Mouse (Mus musculus): ENCODE measurements around the gene Sbsn. TPM values are rescaled to one million over a fixed set of nuclear protein-coding genes. Genes with fewer than 3 reads are reported as not detected.
"Not testable (repeated sequence)": the region's sequence is repeated elsewhere in the genome, so short reads cannot be mapped to it uniquely, and the experiment has no call there.

Sbsn gene
- polyA plus RNA-seq, 1 experiment from 2014 or later: 0.51 TPM

DNA sequence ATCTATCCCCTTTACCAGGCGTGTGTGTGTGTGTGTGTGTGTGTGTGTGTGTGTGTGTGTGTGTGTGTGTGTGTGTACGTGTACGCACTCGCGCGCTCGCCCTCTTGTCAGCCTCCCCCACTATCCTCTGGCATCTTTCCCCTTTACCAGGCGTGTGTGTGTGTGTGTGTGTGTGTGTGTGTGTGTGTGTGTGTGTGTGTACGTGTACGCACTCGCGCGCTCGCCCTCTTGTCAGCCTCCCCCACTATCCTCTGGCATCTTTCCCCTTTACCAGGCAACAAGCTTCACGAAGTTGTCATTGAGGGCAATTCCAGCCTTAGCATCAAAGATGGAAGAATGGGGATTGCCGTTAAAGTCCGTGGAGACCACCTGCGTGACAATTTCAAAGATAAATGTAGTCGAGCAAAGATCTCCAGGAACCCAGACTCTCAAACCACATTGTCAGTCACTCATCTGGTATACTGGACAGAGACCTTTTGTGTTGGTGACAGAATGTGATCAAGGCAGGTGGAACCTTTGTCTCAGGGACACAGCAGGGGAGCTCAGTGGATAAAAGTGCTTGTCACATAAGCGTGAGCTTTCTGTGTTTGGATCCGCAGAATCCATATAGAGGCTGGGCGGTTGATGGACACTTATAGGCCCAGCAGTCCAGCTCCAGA, 21.1 kb upstream of the Sbsn start:
- not testable (repeated sequence) for H3K9me3 ChIP-seq (replicated peaks); H3K27me3 ChIP-seq (ENCODE audit: low read depth, poor library complexity, severe bottlenecking); DNase-seq (ENCODE audit: low spot score)
- Histone ChIP-seq H3K4me1 (peaks cover 24% of the 10 kb centered on the region), H3K4me3 (peak overlapping the region; percentile 86), H3K36me3 (peaks cover 53% of the 10 kb centered on the region), H3K27ac (replicated peaks) (peak overlapping the region; percentile 91)
- 44% methylated on average over 9 of the region's 22 CpGs for WGBS

DNA sequence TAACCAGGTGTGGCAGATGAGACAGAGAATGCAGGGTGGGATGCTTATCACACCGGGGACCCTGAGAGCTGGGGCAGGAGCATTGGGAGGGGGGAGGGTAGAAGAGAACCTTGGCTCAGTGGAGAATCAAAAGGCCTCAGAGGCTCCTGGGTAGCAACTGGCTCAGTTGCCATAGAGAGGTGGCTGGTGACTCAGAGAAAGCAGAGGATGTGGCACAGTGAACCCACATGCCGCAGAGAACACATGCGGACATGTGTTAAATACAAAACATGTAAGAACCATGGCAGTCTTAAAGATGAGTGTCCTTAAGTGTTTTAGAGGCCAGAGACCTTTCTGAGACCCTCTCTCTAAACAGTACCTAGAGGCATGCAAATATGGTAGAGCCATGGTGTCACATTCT, 15.1 kb upstream of the Sbsn start:
- 91% methylated on average over 3 of the region's 3 CpGs for WGBS
- H3K27ac ChIP-seq (replicated peaks): no peak overlapping the region
- H3K27me3 ChIP-seq (ENCODE audit: low read depth, poor library complexity, severe bottlenecking): no peaks in the 10 kb centered on the region
- H3K36me3 ChIP-seq: peaks cover 79% of the 10 kb centered on the region
- no peaks in the 10 kb centered on the region for H3K9me3 ChIP-seq (replicated peaks)
- H3K4me1 ChIP-seq: no peaks in the 10 kb centered on the region
- no peak for DNase-seq (ENCODE audit: low spot score)
- H3K4me3 ChIP-seq: no peak overlapping the region

DNA sequence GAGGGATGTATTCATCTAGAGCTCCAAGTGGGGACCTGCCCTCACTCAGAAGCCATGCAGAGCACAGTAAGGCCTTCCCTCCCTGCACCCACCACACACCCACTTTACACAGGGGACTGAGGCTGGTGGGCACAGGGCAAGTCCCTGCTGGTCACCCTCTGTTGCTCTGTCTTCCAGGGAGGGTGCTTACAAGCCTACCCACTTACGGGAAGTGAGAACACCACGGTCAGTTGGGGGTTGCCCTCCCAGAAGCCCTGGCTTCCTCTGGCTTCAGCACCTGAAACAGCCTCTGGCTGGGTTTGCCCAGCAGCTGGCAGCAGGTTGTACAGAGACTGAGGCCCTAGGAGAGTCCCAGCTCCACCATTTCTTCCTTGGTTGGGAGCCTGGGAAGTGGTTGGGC, 8.7 kb upstream of the Sbsn start:
- not testable (repeated sequence) for H3K9me3 ChIP-seq (replicated peaks); H3K27ac ChIP-seq (replicated peaks); H3K27me3 ChIP-seq (ENCODE audit: low read depth, poor library complexity, severe bottlenecking); H3K4me3 ChIP-seq; DNase-seq (ENCODE audit: low spot score); H3K4me1 ChIP-seq
- peaks cover 22% of the 10 kb centered on the region for H3K36me3 ChIP-seq
- WGBS: 85% methylated on average over 2 of the region's 2 CpGs

DNA sequence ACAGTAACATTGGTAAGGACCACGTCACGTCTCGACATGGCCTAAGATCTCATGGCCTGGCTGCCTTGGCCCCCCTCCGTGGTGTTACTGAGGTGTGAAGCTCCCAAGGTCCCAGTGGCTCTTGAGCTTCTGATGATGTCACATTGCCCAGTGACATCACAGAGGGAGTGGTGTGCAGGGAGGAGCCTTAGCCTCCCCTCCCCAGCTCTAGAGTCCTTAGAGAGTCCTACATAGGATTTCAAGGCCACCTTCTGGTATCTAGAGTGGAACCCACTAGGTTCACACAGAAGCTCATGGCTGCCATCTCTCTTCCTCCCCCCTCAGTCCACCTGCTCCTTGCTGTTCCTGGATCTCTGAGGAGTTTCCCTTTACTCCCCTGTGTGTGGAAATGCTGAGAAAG, 7.7 kb upstream of the Sbsn start, which contains the start of gene Gapdhs:
Gapdhs (minus strand) TSS at position 65 of the 400 bp plus-strand sequence.
- not testable (repeated sequence) for H3K4me1 ChIP-seq; H3K4me3 ChIP-seq; DNase-seq (ENCODE audit: low spot score); H3K27ac ChIP-seq (replicated peaks); H3K9me3 ChIP-seq (replicated peaks); H3K27me3 ChIP-seq (ENCODE audit: low read depth, poor library complexity, severe bottlenecking)
- H3K36me3 ChIP-seq: peaks cover 16% of the 10 kb centered on the region
- WGBS: 80% methylated on average over 4 of the region's 4 CpGs

DNA sequence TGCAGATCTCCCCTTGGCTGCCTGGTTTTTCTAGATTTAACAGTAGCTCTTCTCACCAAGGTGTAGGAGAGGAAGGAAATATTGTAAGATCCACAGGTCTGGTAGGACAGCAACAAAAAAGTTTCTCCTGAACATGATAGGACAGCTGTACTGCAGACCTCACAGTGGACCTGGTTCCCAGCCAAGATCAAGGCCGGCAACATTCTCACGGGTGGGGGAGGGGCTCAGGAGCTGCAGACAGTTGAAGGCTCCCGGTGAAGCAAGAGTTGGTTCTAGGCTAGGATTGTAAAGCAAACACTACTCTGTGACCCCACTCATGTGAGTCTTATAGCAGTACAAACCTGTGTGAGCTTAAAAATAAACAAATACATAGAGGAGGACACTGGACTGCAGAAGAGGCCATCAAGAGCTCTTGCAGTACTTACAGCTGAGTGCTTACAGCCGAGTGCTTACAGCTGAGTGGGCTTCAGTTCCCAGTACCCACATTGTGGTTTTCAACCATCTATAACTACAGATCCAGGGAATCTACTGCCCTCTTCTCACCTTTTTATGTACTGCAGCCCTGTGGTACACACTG, 7.2 kb upstream of the Sbsn start:
- Histone ChIP-seq H3K4me1 (no peaks in the 10 kb centered on the region), H3K4me3 (no peak overlapping the region), H3K36me3 (peaks cover 16% of the 10 kb centered on the region), H3K27ac (replicated peaks) (no peak overlapping the region), H3K9me3 (replicated peaks) (no peaks in the 10 kb centered on the region), H3K27me3 (ENCODE audit: low read depth, poor library complexity, severe bottlenecking) (no peaks in the 10 kb centered on the region)
- DNase-seq (ENCODE audit: low spot score): no peak
- 56% methylated on average over 4 of the region's 4 CpGs for WGBS

DNA sequence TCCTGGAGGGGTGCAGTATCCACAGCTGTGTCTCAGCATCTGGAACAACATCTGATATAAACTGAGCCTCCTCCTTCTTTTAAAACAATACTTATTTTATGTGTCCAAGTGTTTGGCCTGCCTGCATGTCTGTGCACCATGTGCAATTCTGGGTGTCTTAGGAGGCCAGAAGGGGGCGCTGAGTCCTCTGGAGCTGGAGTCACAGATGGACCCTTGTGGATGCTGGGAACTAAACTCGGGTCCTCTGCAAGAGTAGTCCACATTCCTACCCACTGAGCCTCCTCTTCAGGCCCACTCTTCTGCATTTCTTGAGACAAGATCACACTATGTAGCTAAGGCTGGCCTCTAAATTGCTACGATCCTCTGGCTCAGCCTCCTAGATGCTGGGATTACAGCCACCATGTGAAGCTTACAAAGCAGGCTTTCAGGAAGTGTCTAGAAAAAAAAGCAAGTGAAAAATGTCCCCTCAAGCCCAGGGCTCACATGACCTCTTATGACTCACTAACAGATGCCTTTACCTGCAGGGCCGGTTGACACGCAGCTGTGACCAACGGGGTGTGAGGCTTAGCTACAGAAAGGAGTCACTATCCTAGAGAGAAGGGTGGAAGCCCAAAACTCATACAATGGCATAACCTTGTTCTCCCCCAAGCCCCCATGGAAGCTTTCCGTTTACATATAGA, 3.6 kb upstream of the Sbsn start:
- Histone ChIP-seq H3K4me1 (no peaks in the 10 kb centered on the region), H3K27ac (replicated peaks) (no peak overlapping the region), H3K9me3 (replicated peaks) (no peaks in the 10 kb centered on the region), H3K4me3 (no peak overlapping the region), H3K27me3 (ENCODE audit: low read depth, poor library complexity, severe bottlenecking) (no peaks in the 10 kb centered on the region), H3K36me3 (0 out of 2 replicates have a peak, but pooled peaks cover 5% of the 10 kb centered on the region)
- 87% methylated on average over 7 of the region's 7 CpGs for WGBS
- no peak for DNase-seq (ENCODE audit: low spot score)

DNA sequence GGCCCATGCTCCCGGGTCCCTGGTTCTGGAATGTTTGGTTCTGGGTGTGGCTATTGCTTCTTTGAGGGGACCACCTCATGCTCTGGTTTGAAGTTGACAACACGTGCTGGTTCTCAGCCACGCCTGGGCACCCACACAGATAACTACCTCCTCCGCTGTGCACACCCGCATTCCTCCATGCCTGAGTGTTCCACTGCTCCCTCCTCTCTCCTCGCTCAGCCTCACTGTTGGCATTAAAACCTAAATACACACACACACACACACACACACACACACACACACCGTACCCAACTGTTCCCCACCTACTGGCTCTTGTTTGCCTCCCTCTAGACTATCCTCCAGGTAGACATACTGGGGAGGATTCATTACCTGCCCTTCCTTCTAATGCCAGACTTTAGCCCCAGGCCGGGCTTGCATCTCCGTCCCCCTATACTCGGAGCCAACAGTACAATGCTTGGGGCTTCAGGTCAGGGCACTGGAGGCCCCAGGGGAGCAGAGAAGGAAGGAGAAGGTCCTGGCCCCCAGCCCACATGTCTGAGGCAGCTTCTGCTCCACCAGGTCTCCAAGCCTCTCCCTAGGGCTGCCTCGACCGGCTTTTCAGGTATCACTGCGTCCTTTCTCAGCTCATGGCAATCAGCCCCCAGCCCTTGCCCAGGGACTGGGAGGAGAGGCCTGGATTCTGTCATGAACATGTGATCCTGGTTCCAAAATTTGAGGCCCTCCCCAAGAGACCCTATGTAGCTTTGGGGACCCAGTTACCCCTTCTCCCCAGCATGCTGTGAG, 1.3 kb upstream of the Sbsn start:
- peaks cover 11% of the 10 kb centered on the region for H3K9me3 ChIP-seq (replicated peaks)
- no peak for DNase-seq (ENCODE audit: low spot score)
- H3K27ac ChIP-seq (replicated peaks): no peak overlapping the region
- H3K4me3 ChIP-seq: no peak overlapping the region
- H3K4me1 ChIP-seq: no peaks in the 10 kb centered on the region
- H3K27me3 ChIP-seq (ENCODE audit: low read depth, poor library complexity, severe bottlenecking): no peaks in the 10 kb centered on the region
- H3K36me3 ChIP-seq: peaks cover 12% of the 10 kb centered on the region
- WGBS: 90% methylated on average over 13 of the region's 13 CpGs

DNA sequence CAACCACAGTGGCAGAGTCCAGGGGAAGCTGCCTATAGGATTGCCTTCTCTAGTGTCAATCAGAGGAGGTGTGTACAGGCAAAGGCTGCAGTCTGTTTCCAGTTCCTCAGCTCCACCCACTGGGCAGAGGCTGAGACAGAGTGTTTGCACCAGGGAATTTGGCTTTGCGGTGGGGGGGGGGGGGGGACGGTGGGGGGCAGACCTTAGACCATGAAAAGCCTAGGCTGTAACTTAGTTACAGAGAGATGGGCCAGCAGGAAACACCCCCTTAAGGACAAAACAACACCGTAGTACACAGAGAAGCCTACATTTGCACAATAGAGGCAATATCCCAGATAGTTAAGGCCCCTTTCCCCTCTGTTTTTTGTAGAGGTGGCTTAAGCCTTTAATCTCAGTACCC, 5.7 kb downstream of the Sbsn start:
- 71% methylated on average over 3 of the region's 3 CpGs for WGBS
- no peak for DNase-seq (ENCODE audit: low spot score)
- H3K27me3 ChIP-seq (ENCODE audit: low read depth, poor library complexity, severe bottlenecking): no peaks in the 10 kb centered on the region

DNA sequence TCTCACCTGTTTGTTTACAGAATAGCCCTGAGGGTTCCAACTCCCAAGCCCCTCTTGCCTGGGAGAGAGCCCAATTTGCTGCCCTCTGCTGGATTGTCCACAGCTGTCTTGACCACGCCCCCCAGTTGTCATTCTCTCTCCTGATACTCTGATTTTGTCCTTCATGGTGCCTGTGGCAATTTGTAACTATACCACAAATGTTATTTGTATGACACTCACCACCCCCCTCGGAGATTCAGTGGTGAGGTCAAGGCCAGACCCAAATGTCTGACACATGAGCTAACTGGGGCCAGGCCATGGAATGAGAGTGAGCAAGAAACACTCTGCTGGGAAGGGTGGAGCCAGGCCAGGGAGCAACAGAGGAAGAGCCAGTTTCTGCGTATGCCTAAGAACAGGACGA, 7.6 kb downstream of the Sbsn start:
- no peaks in the 10 kb centered on the region for H3K27me3 ChIP-seq (ENCODE audit: low read depth, poor library complexity, severe bottlenecking)
- H3K27ac ChIP-seq (replicated peaks): no peak overlapping the region
- 44% methylated on average over 4 of the region's 4 CpGs for WGBS
- peaks cover 13% of the 10 kb centered on the region for H3K9me3 ChIP-seq (replicated peaks)
- peaks cover 25% of the 10 kb centered on the region for H3K36me3 ChIP-seq
- no peak overlapping the region for H3K4me3 ChIP-seq
- DNase-seq (ENCODE audit: low spot score): peak; percentile 24
- H3K4me1 ChIP-seq: no peaks in the 10 kb centered on the region

More for the DNA sequence above, 5.7 kb downstream of the Sbsn start:
- H3K36me3 ChIP-seq: peaks cover 25% of the 10 kb centered on the region
- no peaks in the 10 kb centered on the region for H3K4me1 ChIP-seq
- peaks cover 14% of the 10 kb centered on the region for H3K9me3 ChIP-seq (replicated peaks)
- no peak overlapping the region for H3K27ac ChIP-seq (replicated peaks)
- H3K4me3 ChIP-seq: no peak overlapping the region

DNA sequence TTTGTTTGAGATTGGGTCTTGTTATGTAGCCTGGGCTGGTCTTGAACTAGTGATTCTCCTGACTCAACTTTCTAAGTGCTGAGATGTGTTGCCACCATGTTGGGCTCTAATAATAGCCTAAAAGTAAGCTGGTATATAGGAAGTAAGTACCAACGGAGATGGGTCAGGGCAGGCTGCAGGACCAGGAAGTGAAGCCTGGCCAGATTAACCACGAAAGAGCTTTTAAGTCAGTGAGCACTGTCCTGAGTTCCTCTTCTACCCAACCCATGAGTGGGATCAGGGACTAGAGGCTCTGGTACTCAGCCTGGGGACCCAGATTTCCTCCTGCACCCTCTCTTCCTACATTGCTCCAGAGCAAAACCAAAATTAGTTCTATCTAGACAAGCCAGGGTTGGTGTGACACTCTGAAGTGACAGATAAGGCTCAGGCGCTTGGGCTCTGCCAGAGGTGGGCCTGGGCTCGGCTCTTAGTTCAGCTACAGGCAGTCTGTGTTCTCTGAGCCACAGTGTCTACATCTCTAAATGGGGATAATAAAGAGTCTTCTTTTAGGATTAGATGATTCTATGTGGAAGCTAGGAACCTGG, 10.6 kb downstream of the Sbsn start:
- H3K36me3 ChIP-seq: 0 out of 2 replicates have a peak, but pooled peaks cover under 1% of the 10 kb centered on the region
- WGBS: 86% methylated on average over 4 of the region's 4 CpGs
- H3K27me3 ChIP-seq (ENCODE audit: low read depth, poor library complexity, severe bottlenecking): 0 out of 2 replicates have a peak, but pooled peaks cover 6% of the 10 kb centered on the region
- no peaks in the 10 kb centered on the region for H3K9me3 ChIP-seq (replicated peaks)
- peaks cover 10% of the 10 kb centered on the region for H3K4me1 ChIP-seq
- H3K27ac ChIP-seq (replicated peaks): no peak overlapping the region
- DNase-seq (ENCODE audit: low spot score): no peak
- no peak overlapping the region for H3K4me3 ChIP-seq

DNA sequence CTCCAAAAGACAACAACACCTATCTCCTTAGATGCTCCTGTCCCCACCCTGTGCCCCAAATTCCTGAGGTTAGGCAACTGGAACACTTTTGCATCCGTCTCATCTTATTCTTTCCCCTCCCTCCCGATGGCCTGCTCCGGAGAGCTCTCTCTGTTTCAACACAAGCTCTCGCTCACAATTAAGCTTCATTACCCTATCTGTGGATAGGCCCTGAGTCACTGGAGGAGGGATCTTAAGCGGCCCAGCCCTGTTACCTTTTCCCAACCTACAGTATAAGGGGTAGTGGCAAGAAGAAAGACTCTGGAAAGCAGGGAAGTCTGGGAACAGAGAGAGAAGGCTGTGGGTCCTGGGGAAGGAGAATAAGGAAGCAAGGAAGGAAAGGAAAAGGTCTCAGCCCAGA, 12.2 kb downstream of the Sbsn start, which contains the start of gene Dmkn:
Dmkn (plus strand) TSS at position 301 of the 400 bp plus-strand sequence.
- Histone ChIP-seq H3K36me3 (no peaks in the 10 kb centered on the region), H3K27me3 (ENCODE audit: low read depth, poor library complexity, severe bottlenecking) (0 out of 2 replicates have a peak, but pooled peaks cover 6% of the 10 kb centered on the region), H3K4me1 (peaks cover 10% of the 10 kb centered on the region), H3K27ac (replicated peaks) (no peak within 1 kb of the TSS), H3K9me3 (replicated peaks) (no peaks in the 10 kb centered on the region), H3K4me3 (no peak within 1 kb of the TSS)
- no peak for DNase-seq (ENCODE audit: low spot score)
- WGBS: 45% methylated on average over 5 of the region's 5 CpGs

DNA sequence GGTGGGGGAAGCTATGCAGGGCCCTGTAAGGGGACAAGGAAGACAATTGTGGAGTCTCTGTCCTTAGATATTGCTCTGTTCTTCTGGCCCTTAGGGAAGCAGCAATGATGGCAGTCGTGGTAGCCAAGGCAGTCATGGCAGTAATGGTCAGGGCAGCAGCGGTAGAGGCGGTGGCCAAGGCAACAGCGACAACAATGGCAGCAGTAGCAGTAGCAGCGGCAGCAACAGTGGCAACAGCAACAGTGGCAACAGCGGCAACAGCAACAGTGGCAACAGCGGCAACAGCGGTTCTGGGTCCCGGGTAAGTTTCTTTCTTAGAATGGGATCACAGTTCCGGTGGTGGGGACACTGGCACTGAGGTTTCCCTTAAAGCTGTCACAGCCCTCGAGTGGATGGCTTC, 13.9 kb downstream of the Sbsn start:
- 42% methylated on average over 11 of the region's 11 CpGs for WGBS
- H3K4me3 ChIP-seq: no peak overlapping the region
- H3K9me3 ChIP-seq (replicated peaks): no peaks in the 10 kb centered on the region
- 0 out of 2 replicates have a peak, but pooled peaks cover 6% of the 10 kb centered on the region for H3K27me3 ChIP-seq (ENCODE audit: low read depth, poor library complexity, severe bottlenecking)
- DNase-seq (ENCODE audit: low spot score): peak; percentile 23
- H3K36me3 ChIP-seq: no peaks in the 10 kb centered on the region
- peaks cover 13% of the 10 kb centered on the region for H3K4me1 ChIP-seq
- H3K27ac ChIP-seq (replicated peaks): no peak overlapping the region

Measured in midbrain, embryonic 10.5 days (tissue).